Mouse (Mus musculus) heart, adult 11 months (tissue): ENCODE results near the gene Sh3bp5l.
"Not testable (repeated sequence)": the region's sequence is repeated elsewhere in the genome, so short reads cannot be mapped to it uniquely, and the experiment has no call there.

Experiments used
- DNase-seq: peaks from one replicate; pipeline ENCODE4 v3.0.0; 2022

The Sh3bp5l gene

GRCm38 (mm10) chr11:58330276-58331148, at the start of gene Sh3bp5l, which contains the start of gene Zfp672:
Gene Sh3bp5l, plus strand, starts transcription at chr11:58330724.
Gene Zfp672, minus strand, starts transcription at chr11:58330339.
- peak; percentile 99 for DNase-seq

- no peak for DNase-seq
These were observed 48.5 kb upstream of the Sh3bp5l start for GRCm38 (mm10) chr11:58281970-58282496.

- DNase-seq: no peak
These were observed 48.0 kb upstream of the Sh3bp5l start for GRCm38 (mm10) chr11:58282518-58282917.

GRCm38 (mm10) chr11:58289992-58290682, 40.4 kb upstream of the Sh3bp5l start:
- DNase-seq: no peak

GRCm38 (mm10) chr11:58290812-58291211, 39.7 kb upstream of the Sh3bp5l start:
- no peak for DNase-seq

- no peak for DNase-seq
These were observed 37.7 kb upstream of the Sh3bp5l start for GRCm38 (mm10) chr11:58292791-58293190.

- DNase-seq: no peak
These were observed 33.1 kb upstream of the Sh3bp5l start for GRCm38 (mm10) chr11:58297396-58297795.

- DNase-seq: peak; percentile 95
These were observed 29.5 kb upstream of the Sh3bp5l start for GRCm38 (mm10) chr11:58301057-58301456.

GRCm38 (mm10) chr11:58301837-58302754, 28.4 kb upstream of the Sh3bp5l start:
- peak; percentile 99 for DNase-seq

- no peak for DNase-seq
These were observed 27.6 kb upstream of the Sh3bp5l start for GRCm38 (mm10) chr11:58302774-58303445.

GRCm38 (mm10) chr11:58303594-58303993, 26.9 kb upstream of the Sh3bp5l start:
- no peak for DNase-seq

- DNase-seq: not testable (repeated sequence)
These were observed 25.2 kb upstream of the Sh3bp5l start for GRCm38 (mm10) chr11:58305299-58305698.

GRCm38 (mm10) chr11:58306860-58307308, 23.6 kb upstream of the Sh3bp5l start, which contains the start of gene Zfp692:
Gene Zfp692, plus strand, starts transcription at chr11:58307069.
- peak; percentile 99 for DNase-seq

GRCm38 (mm10) chr11:58307411-58308080, 23.0 kb upstream of the Sh3bp5l start:
- peak; percentile 97 for DNase-seq

GRCm38 (mm10) chr11:58308661-58309060, 21.9 kb upstream of the Sh3bp5l start:
- peak; percentile 92 for DNase-seq

- DNase-seq: peak; percentile 87
These were observed 16.5 kb upstream of the Sh3bp5l start for GRCm38 (mm10) chr11:58314069-58314468.

- peak; percentile 55 for DNase-seq
These were observed 14.9 kb upstream of the Sh3bp5l start for GRCm38 (mm10) chr11:58315536-58316168.

GRCm38 (mm10) chr11:58316344-58316743, 14.2 kb upstream of the Sh3bp5l start:
- DNase-seq: peak; percentile 90

- DNase-seq: peak; percentile 89
These were observed 13.6 kb upstream of the Sh3bp5l start for GRCm38 (mm10) chr11:58316768-58317390.
